Mouse (Mus musculus) telencephalon, adult 2 months (tissue): ENCODE measurements around the gene Olfr1284.
A peak's percentile ranks its signal among the peaks of the same experiment; 100 is the strongest.

ENCODE experiments used
- DNase-seq: peaks from one replicate; pipeline ENCODE4 v3.0.0-alpha.2; 2011; ENCODE audit warnings: low read depth, low spot score

The Olfr1284 gene

DNA sequence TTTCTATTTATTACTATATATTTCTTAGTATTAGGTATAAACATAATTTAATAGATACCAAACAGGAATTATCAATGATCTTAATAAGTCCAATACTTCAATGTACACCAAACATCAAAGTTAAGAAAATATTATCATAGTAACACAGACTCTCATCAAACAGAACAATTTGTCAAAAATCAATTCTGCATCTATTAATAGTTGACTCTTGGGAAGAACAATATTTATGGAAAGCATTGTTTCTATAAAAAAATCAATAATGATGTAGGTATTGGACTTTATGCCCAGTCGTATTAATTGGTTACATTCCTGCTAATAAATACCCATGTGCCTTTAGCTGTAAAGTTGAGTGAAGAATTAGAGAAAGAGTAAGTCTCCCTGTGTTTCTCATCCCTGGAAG, at the start of gene Olfr1284:
TSS of gene Olfr1284 (plus strand) at position 301 of the 400 bp plus-strand sequence.
- DNase-seq: no peak

DNA sequence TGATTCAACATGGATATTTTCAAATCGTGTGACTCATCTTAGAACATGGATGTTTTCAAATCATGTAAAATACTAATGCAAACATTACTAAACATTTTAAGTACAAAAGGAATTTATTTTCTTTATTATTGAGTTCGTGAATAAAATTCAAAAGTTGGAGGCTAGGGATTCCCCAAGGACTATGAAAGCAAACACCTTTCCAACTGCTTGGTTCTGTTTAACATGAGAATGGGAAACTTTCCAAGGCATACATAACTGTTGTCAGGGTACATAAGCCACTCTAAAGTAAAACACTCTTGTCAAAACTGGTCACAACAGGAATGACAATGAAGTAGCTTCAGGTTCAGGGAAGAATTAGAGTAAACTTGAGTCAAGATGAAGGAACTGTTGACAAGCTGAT, 49.1 kb upstream of the Olfr1284 start, which contains the start of gene Olfr1281:
TSS of gene Olfr1281 (plus strand) at position 301 of the 400 bp plus-strand sequence.
- DNase-seq: no peak

DNA sequence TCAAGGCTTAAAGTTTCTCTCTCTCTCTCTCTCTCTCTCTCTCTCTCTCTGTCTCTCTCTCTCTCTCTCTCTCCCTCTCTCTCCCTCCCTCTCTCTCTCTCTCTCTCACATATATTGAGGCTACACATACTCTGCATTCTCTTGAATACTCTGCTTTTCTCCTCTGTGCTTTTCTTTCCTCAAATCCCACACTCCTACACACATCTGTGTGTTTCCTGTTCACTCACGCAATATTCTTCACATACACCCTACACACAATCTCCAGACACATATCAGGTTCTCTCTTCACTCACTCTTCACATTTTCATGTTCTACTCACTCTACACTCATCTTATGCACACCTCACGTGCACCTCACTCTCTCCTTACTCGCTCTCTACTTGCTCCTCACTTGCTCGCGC, 41.6 kb upstream of the Olfr1284 start:
- peak; percentile 0 for DNase-seq

DNA sequence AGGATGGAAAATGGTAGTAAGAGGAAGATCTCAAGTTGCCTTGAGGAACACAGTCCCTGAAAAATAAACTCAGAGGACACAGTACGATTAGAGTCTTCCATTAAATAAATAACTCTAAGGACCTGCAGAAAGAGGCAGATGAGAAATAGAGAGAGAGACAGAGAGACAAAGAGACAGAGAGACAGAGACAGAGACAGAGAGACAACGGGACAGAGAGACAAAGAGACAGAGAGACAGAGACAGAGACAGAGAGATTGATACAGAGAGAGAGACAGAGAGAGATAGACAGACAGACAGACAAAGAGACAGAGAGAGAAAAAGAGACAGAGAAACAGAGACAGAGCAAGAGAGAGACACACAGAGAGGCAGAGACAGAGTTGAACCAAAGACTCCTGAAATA, 39.3 kb upstream of the Olfr1284 start, which contains the start of gene Olfr1282:
TSS of gene Olfr1282 (minus strand) at position 101 of the 400 bp plus-strand sequence.
- no peak for DNase-seq

DNA sequence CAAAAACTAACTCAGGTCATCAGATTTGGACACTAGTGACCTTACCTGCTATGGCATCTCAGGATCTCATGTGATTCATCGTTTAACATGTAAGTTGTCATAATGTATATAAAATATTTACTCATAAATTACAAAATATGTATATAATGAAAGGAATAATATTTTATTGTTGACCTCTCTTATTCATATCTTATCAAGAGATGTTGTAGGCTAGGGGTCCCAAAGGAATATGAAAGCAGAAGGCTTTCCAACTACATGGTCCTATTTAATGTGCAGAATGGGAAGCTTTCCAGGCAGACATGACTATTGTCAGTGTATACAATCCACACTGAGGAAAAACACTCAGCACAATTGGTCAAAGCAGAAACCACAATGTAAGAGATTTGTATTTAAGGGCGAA, 8.8 kb upstream of the Olfr1284 start, which contains the start of gene Olfr1283:
TSS of gene Olfr1283 (plus strand) at position 301 of the 400 bp plus-strand sequence.
- DNase-seq: no peak

DNA sequence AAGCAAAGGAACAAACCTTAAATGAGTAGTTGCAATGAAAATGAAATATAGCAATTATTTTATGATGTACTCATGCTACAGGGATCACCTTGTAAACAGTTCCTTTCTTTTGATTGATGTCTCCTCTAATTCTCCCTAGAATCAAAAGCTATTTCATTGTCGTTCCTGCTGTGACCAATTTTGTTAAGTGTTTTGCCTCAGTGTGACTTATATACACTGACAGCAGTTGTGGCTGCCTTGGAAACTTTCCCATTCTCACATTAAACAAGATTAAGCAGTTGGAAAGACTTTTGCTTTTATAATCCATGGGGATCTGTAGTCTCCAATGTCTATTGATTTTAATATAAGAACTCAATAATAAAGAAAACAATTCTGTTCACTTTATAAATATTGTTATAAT, 47.6 kb downstream of the Olfr1284 start, which contains the start of gene Olfr1286:
TSS of gene Olfr1286 (minus strand) at position 185 of the 400 bp plus-strand sequence.
- DNase-seq: no peak
